Mouse (Mus musculus) neural tube, embryonic 11.5 days (tissue): Measurements from ENCODE around the gene Panx3. TPM values are rescaled to one million over a fixed set of nuclear protein-coding genes. Genes with fewer than 3 reads are reported as not detected.
A peak's percentile ranks its signal among the peaks of the same experiment; 100 is the strongest.

Experiments
- ATAC-seq: fragments of 200-750 bp; cut with Nextera tagmentation; 2 replicates; pipeline ENCODE4 v1.8.0; 2017; ENCODE audit warnings: moderate number of reproducible peaks, mild to moderate bottlenecking, moderate TSS enrichment, moderate library complexity; ENCODE audit not compliant: insufficient read depth, low FRiP score, low TSS enrichment
- DNase-seq: peaks from one replicate; pipeline ENCODE4 v3.0.0-alpha.2; 2015; ENCODE audit warnings: low spot score
- H3K27ac ChIP-seq: fragments of 300-500 bp; sonication (generic); 2 replicates; pipeline ENCODE4 v1.5.1; 2014; ENCODE audit warnings: low read depth, mild to moderate bottlenecking, low read length
- H3K27me3 ChIP-seq: fragments of 300-500 bp; sonication (generic); 2 replicates; pipeline ENCODE4 v1.6.1; 2014; ENCODE audit warnings: mild to moderate bottlenecking, low read length, mixed read lengths; ENCODE audit not compliant: control insufficient read depth, insufficient read depth
- H3K36me3 ChIP-seq: fragments of 300-500 bp; sonication (generic); 2 replicates; pipeline ENCODE4 v1.6.1; 2014; ENCODE audit warnings: mild to moderate bottlenecking, low read length, moderate library complexity, mixed read lengths; ENCODE audit not compliant: control insufficient read depth, insufficient read depth
- H3K4me1 ChIP-seq: fragments of 300-500 bp; sonication (generic); 2 replicates; pipeline ENCODE4 v1.6.1; 2014; ENCODE audit warnings: low read length, mixed read lengths; ENCODE audit not compliant: control insufficient read depth, insufficient read depth
- H3K4me2 ChIP-seq: fragments of 300-500 bp; sonication (generic); 2 replicates; pipeline ENCODE4 v1.6.1; 2014; ENCODE audit warnings: low read depth, mild to moderate bottlenecking, moderate library complexity
- H3K4me3 ChIP-seq: fragments of 300-500 bp; sonication (generic); 2 replicates; pipeline ENCODE4 v1.5.1; 2014; ENCODE audit warnings: low read depth, low read length
- H3K9ac ChIP-seq: fragments of 300-500 bp; sonication (generic); 2 replicates; pipeline ENCODE4 v1.6.1; 2014; ENCODE audit warnings: mild to moderate bottlenecking, low read length
- H3K9me3 ChIP-seq: fragments of 300-500 bp; sonication (generic); 2 replicates; pipeline ENCODE4 v1.6.1; 2016; ENCODE audit warnings: low read length; ENCODE audit not compliant: control insufficient read depth
- WGBS: fragments of 180-500 bp; shearing (Covaris S2); extraction: QIAGEN DNeasy Blood & Tissue Kit; methylation state at CpG from one replicate; pipeline ENCODE4 v1.1.7; 2014; 5-methylcytosine and 5-hydroxymethylcytosine counted together
- polyA plus RNA-seq: library from polyadenylated mRNA; unstranded; fragments of >200 nt; fragmentation: Nextera tagmentation; extraction: Ambion mirVana; gene quantifications from 2 replicates; pipeline ENCODE4 v1.2.1, GENCODE M21; 2014

The Panx3 gene
- polyA plus RNA-seq, 1 experiment from 2014 or later, result not detected

DNA sequence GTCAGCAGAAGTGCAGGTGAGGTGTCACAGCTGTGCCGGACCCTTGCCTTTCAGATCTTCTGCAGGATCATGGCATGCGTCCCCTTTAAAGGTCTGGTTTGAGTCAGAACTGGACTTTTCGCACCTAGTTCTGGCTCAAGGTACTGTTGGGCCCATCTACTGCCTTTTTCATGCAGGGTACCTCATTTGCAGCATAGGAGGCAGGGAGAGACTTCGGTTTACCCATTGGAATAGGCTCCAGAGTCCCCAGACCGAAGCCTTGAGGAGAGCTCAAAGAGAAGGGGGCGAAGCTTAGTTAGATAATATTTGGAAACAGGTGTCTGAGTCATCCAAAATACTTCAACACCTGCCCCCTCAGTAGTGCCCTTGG is 55.1 kb downstream of the Panx3 start:
- Histone ChIP-seq H3K4me3 (peak overlapping the region; percentile 64), H3K27me3 (no peaks in the 10 kb centered on the region), H3K4me2 (peak overlapping the region; percentile 76), H3K4me1 (no peaks in the 10 kb centered on the region), H3K27ac (no peak overlapping the region), H3K9ac (peak overlapping the region; percentile 54), H3K36me3 (no peaks in the 10 kb centered on the region), H3K9me3 (no peaks in the 10 kb centered on the region)
- no peak for DNase-seq
- no peak; the same call in 1 of the 2 replicates for ATAC-seq
- WGBS, result 23% methylated on average over 6 of the region's 6 CpGs

DNA sequence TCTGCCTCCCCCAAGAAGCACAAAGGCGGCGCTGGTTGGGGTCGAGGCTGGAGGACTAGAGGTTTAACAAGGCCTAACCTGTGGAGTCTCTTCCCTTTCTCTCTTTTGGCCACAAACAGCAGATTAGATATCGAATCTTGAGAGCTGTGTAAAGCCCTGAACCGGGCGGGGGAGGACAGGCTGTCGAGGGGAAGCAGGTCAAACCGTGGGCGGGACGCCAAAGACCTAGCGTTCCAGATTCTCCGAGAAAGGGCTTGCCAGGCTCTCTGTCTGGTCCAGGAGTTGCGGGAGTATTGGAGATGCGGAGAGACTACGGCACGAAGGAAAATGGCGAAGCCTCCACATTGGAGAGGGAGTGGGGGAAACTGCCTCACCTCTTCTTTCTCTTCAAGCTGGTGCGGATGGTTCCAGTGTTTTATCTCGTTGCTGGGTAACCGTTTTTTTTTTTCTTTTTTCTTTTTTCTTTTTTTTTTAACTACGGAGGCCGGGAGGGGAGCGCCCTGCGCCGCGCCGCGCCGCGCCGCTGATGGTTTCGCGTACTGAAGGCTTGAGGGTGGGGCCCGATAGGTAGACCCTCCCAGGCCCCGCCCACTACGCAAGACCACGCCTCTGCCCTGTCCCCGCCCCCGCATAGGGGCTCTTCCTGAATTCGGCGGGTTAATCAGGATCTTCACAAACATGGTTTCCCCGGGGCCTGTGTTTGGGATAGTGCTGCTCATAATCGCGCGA is 55.7 kb downstream of the Panx3 start, which contains the start of gene Spa17:
Gene Spa17, minus strand, starts transcription at position 541 of the 729 bp plus-strand sequence.
- no peaks in the 10 kb centered on the region for H3K9me3 ChIP-seq
- H3K4me3 ChIP-seq, result peak within 1 kb of the TSS; percentile 64
- ATAC-seq, result peak; percentile 92
- no peaks in the 10 kb centered on the region for H3K4me1 ChIP-seq
- 0 out of 2 replicates have a peak within 1 kb of the TSS, but pooled peaks have one; percentile 53 for H3K27ac ChIP-seq
- H3K9ac ChIP-seq, result peak within 1 kb of the TSS; percentile 91
- H3K27me3 ChIP-seq, result no peaks in the 10 kb centered on the region
- H3K4me2 ChIP-seq, result peak within 1 kb of the TSS; percentile 76
- no peaks in the 10 kb centered on the region for H3K36me3 ChIP-seq
- under 1% methylated on average over 44 of the region's 45 CpGs for WGBS
- peak; percentile 93 for DNase-seq

Other genes starting within 250 kb of the Panx3 start
- gene Robo3, start 236.0 kb downstream of the Panx3 start, polyA plus RNA-seq, result 85.4 and 89.9 TPM in 2 replicates
- gene Msantd2, start 179.9 kb downstream of the Panx3 start, polyA plus RNA-seq, result 35.4 and 39.9 TPM in 2 replicates
- 33.1 and 35.7 TPM in 2 replicates for gene Esam, start 141.2 kb downstream of the Panx3 start, polyA plus RNA-seq
- 0.38 TPM in 1 of 2 replicates, not detected in the other for gene Vsig2, start 130.0 kb downstream of the Panx3 start, polyA plus RNA-seq
- gene Nrgn, start 116.3 kb downstream of the Panx3 start, polyA plus RNA-seq, result 2.3 and 2.5 TPM in 2 replicates
- gene Siae, start 113.5 kb downstream of the Panx3 start, polyA plus RNA-seq, result 9.0 and 9.6 TPM in 2 replicates
- 13.3 and 16.0 TPM in 2 replicates for gene Spa17, start 55.5 kb downstream of the Panx3 start, polyA plus RNA-seq
- 135 and 142 TPM in 2 replicates for gene Tbrg1, start 11.9 kb downstream of the Panx3 start, polyA plus RNA-seq
- gene Olfr160, start 47.0 kb upstream of the Panx3 start, polyA plus RNA-seq, result not detected in 2 replicates
- gene Olfr874, start 75.9 kb upstream of the Panx3 start, polyA plus RNA-seq, result not detected in 2 replicates
- not detected in 2 replicates for gene Olfr875, start 102.6 kb upstream of the Panx3 start, polyA plus RNA-seq
- not detected in 2 replicates for gene Olfr876, start 133.8 kb upstream of the Panx3 start, polyA plus RNA-seq
- gene Olfr877, start 185.0 kb upstream of the Panx3 start, polyA plus RNA-seq, result not detected in 2 replicates
- not detected in 2 replicates for gene Olfr145, start 227.5 kb upstream of the Panx3 start, polyA plus RNA-seq
- not detected in 2 replicates for gene Olfr878, start 248.6 kb upstream of the Panx3 start, polyA plus RNA-seq